Mouse (Mus musculus): Measurements from ENCODE around the gene Olfr125. TPM values are rescaled to one million over a fixed set of nuclear protein-coding genes. Genes with fewer than 3 reads are reported as not detected.

Gene Olfr125
- not detected in 2 replicates for polyA plus RNA-seq (2012; rRNA removed)

GRCm38 (mm10) chr17:37832649-37833048, at the start of gene Olfr125:
TSS of gene Olfr125 (plus strand) at chr17:37832949.

GRCm38 (mm10) chr17:37793229-37793628, 39.5 kb upstream of the Olfr125 start, which contains the start of gene Olfr123:
TSS of gene Olfr123 (plus strand) at chr17:37793529.

GRCm38 (mm10) chr17:37799588-37799987, 33.2 kb upstream of the Olfr125 start, which contains the start of gene Olfr124:
TSS of gene Olfr124 (plus strand) at chr17:37799888.

GRCm38 (mm10) chr17:37847183-37847582, 14.4 kb downstream of the Olfr125 start, which contains the start of gene Olfr126:
TSS of gene Olfr126 (plus strand) at chr17:37847483.

Other genes starting within 250 kb of the Olfr125 start
- not detected in 2 replicates for gene Olfr114, start 240.2 kb upstream of the Olfr125 start, polyA plus RNA-seq (2012; rRNA removed)
- gene Olfr115, start 205.8 kb upstream of the Olfr125 start, polyA plus RNA-seq (2012; rRNA removed): not detected in 2 replicates
- gene Olfr116, start 205.8 kb upstream of the Olfr125 start, polyA plus RNA-seq (2012; rRNA removed): not detected in 2 replicates
- not detected in 2 replicates for gene Olfr117, start 169.2 kb upstream of the Olfr125 start, polyA plus RNA-seq (2012; rRNA removed)
- gene Olfr118, start 166.0 kb upstream of the Olfr125 start, polyA plus RNA-seq (2012; rRNA removed): not detected in 2 replicates
- not detected in 2 replicates for gene Olfr119, start 136.4 kb upstream of the Olfr125 start, polyA plus RNA-seq (2012; rRNA removed)
- not detected in 2 replicates for gene Olfr120, start 111.1 kb upstream of the Olfr125 start, polyA plus RNA-seq (2012; rRNA removed)
- not detected in 2 replicates for gene Olfr121, start 84.1 kb upstream of the Olfr125 start, polyA plus RNA-seq (2012; rRNA removed)
- gene Olfr122, start 64.3 kb upstream of the Olfr125 start, polyA plus RNA-seq (2012; rRNA removed): not detected in 2 replicates
- not detected in 2 replicates for gene Olfr123, start 39.4 kb upstream of the Olfr125 start, polyA plus RNA-seq (2012; rRNA removed)
- gene Olfr124, start 33.1 kb upstream of the Olfr125 start, polyA plus RNA-seq (2012; rRNA removed): not detected in 2 replicates
- not detected in 2 replicates for gene Olfr126, start 14.5 kb downstream of the Olfr125 start, polyA plus RNA-seq (2012; rRNA removed)
- gene Olfr127, start 67.5 kb downstream of the Olfr125 start, polyA plus RNA-seq (2012; rRNA removed): not detected in 2 replicates
- gene Olfr128, start 87.6 kb downstream of the Olfr125 start, polyA plus RNA-seq (2012; rRNA removed): not detected in 2 replicates
- gene Olfr761, start 120.1 kb downstream of the Olfr125 start, polyA plus RNA-seq (2012; rRNA removed): not detected in 2 replicates
- gene Olfr129, start 227.1 kb downstream of the Olfr125 start, polyA plus RNA-seq (2012; rRNA removed): not detected in 2 replicates
- not detected in 2 replicates for gene Olfr130, start 231.0 kb downstream of the Olfr125 start, polyA plus RNA-seq (2012; rRNA removed)

All from central nervous system, embryonic 18 days (tissue).